Mouse (Mus musculus): ENCODE results near the gene Tspan14. TPM values are rescaled to one million over a fixed set of nuclear protein-coding genes. Genes with fewer than 3 reads are reported as not detected.

Tspan14 gene
- 87.4 and 109 TPM in 2 replicates for polyA plus RNA-seq (2012; rRNA removed; ENCODE audit: low replicate concordance)

GRCm38 (mm10) chr14:40966392-40966861, at the start of gene Tspan14:
Gene Tspan14, minus strand, starts transcription at chr14:40966807.

DNA sequence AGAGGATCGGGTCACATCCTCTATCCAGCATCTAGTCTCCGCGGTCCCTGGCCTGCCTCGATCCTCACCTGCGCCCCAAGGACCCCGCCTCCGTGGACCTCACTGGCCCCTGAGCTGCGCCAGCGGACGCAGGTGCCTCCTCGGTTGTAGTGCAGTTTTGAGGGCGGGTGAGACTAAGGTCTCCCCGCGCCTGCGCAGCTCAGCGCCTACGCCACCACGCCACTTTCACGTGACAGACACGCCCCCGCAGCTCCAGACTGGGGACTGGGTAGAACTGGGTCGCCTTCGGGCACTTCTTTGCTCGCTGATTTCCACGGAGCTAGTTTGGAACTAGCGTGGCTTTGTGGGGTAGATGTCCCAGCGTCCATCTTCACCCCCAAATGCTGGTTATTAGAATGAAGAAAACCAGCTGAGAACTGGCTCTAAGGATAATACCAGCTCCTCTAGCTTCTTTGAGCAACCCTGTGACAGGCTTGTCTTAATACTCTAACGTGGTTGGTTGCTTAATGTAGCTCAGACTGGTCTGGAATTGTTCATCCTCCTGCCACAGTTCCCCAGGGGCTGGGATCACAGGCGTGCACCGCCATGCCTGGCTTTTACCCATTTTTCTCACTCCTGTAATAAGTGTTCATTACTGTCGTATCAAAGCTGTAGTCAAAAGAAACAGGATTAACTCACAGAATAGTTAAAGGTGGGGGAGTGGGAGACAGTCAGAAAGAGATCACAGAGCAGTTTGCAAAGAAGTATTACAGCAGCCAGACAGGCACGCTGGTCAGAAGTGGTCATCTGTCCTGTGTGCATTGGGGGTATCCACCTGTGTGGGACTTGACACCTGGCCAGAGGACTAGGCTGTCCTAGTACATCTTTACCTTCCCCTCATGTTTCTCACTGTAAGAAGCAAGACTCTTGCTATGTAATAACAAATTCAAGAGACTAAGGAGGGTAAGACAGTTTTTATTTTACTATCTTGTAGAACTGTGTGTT, 47.3 kb upstream of the Tspan14 start, which contains the start of gene Fam213a:
Gene Fam213a (minus strand): TSS at position 159 of the 984 bp plus-strand sequence.

DNA sequence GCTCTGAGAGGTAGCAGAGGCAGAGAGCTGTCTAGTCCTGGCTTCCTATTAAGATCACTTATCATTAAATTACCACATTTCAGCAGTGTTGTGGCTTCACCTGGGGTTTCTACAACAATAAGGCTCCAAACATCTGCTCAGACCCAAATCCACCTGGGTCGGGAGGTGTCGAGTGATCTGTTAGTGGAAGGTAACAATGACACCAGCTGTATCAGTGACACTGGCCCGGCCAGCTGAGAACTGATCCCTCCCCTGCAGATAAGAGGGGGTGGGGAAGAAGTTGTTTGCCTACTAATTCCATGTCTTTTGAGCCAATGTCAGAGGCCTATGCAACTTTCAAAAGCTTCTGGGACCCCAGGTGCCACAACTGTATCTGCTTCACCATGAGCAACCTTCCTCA, 73.4 kb downstream of the Tspan14 start, which contains the start of gene Sh2d4b:
Gene Sh2d4b (minus strand): TSS at position 71 of the 400 bp plus-strand sequence.

Other genes with a start within 250 kb of the Tspan14 start
- gene Sh2d4b, start 73.5 kb downstream of the Tspan14 start, polyA plus RNA-seq (2012; rRNA removed; ENCODE audit: low replicate concordance) = 0.59 and 0.68 TPM in 2 replicates
- gene Fam213a, start 47.0 kb upstream of the Tspan14 start, polyA plus RNA-seq (2012; rRNA removed; ENCODE audit: low replicate concordance) = 65.8 and 153 TPM in 2 replicates
- not detected in 2 replicates for gene Dydc2, start 102.4 kb upstream of the Tspan14 start, polyA plus RNA-seq (2012; rRNA removed; ENCODE audit: low replicate concordance)
- gene Dydc1, start 106.1 kb upstream of the Tspan14 start, polyA plus RNA-seq (2012; rRNA removed; ENCODE audit: low replicate concordance) = not detected in 2 replicates
- gene Mat1a, start 138.2 kb upstream of the Tspan14 start, polyA plus RNA-seq (2012; rRNA removed; ENCODE audit: low replicate concordance) = 0.07 and 0.44 TPM in 2 replicates
- gene Sftpa1, start 165.0 kb upstream of the Tspan14 start, polyA plus RNA-seq (2012; rRNA removed; ENCODE audit: low replicate concordance) = 0.14 TPM in 1 of 2 replicates, not detected in the other
- gene Mbl1, start 184.7 kb upstream of the Tspan14 start, polyA plus RNA-seq (2012; rRNA removed; ENCODE audit: low replicate concordance) = 0.09 TPM in 1 of 2 replicates, not detected in the other
- 5.2 TPM in 1 of 2 replicates, not detected in the other for gene Sftpd, start 218.3 kb upstream of the Tspan14 start, polyA plus RNA-seq (2012; rRNA removed; ENCODE audit: low replicate concordance)